Mouse (Mus musculus): ENCODE measurements around the gene Tpt1.

The Tpt1 gene

DNA sequence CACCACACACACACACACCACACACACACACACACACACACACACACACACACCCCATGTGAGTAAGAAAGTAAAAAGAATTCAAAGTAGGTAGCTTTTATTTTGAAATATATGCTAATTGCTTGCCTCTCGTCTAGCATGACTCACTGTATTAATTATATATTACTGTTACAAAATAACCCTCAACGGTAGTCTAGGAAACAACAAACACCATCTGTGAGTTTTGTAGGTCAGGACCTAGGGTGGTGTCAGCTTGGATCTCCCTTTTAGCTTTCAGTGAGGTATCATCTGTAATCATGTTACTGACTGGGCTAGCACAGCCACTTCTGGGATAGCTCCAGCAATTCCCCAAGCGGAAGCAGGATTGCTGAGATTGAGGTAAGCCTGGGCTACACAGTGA lies 32.4 kb downstream of the Tpt1 start:
- no peak for DNase-seq

DNA sequence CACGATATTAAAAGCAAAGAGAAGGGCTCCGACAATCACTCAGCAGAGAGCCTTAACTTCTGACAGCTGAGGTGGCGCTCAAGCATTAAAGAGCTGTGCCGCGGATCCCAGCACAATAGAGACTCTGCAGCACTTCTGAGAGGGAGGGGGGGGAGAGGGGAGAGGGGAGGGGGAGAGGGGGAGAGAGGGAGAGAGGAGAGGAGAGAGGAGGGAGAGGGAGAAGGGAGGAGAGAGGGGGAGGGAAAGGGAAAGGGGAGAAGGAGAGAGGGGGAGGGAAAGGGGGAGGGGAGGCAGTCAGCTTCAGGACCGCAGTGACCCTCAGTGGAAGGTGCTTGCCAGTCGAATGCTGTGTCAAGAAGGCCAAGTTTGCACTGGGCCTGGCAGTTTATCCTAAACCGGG lies 34.1 kb downstream of the Tpt1 start:
- DNase-seq = no peak

DNA sequence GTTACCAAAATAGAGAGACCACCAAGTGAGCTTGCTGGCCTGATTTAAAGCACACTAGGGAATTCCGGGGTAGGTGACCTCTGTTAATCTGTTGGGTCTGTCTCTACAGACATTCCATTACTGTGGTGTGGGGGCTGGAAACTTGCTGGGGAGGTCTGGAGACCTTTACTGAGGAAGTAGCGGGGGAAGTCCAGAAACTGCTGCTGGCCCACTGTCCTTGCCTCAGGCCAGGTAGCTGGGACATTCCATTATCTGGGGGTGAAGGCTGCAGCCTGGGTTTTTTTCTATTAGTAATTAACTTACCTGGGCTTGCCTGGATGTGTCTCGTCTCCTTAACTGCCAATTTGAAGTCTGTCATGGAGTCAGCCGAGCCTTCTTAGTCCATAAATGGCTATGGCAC lies 37.0 kb downstream of the Tpt1 start:
- DNase-seq = peak; percentile 40 to 73

DNA sequence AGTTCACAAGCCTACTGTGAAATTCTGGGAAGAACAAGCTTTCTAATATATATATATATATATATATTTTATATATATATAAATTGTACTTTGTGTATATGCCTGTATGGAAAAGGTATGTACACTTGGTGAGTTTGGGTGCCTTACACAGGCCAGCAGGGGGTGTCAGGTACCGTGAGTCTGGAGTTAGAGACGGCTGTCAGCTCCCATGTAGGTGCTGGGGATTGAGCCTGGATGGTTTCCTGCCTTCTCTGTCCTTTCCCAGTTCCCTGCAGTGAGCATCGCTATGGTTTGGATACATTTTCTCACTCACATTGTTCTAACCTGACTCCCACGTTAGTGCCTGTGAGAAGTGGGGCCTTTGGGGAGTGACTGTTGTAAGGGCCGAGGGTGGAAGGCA lies 38.4 kb downstream of the Tpt1 start:
- no peak for DNase-seq

DNA sequence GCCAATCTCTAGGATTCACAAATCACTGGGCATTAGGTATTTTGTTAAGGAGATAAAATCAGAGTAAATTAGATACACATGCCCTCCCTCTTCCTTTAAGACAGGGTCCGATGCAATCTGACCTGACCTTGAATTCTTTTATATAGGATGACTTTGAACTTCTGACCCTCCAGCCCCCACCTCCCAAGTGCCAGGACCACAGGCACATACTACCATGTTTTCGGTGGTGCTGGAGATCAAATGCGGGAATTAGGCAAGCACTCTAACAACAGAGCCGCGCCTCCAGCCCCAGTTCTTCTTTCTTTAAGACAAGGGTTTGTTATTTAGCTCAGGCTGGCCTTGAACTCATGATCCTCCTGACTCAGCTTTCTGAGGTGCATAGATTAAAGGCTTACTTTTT lies 39.0 kb downstream of the Tpt1 start:
- DNase-seq = no peak

DNA sequence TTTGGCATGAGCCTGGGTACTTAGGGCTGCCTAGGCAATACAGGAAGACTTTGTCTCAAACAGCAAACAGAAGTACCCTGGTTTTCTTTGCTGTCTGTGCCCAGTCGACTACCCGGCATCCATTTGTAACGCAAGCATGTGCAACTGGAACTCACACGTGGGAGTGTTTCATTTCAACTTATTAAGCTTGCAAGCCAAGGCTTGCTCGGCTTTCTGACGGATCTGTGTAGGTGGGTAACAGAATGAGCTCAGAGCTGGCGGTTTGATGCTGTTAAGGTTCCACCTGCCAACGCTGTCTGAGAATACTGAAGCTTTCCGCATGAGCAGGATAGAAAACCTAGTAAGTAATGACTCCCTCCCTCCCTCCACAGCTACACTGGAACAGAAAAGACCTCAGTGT lies 47.2 kb downstream of the Tpt1 start:
- no peak for DNase-seq

All from kidney, postnatal 25 days (tissue).